Mouse (Mus musculus): ENCODE measurements around the gene Dcaf17. TPM values are rescaled to one million over a fixed set of nuclear protein-coding genes. Genes with fewer than 3 reads are reported as not detected.

Dcaf17 gene
- polyA plus RNA-seq, 1 experiment from 2014 or later: 32.7 TPM

DNA sequence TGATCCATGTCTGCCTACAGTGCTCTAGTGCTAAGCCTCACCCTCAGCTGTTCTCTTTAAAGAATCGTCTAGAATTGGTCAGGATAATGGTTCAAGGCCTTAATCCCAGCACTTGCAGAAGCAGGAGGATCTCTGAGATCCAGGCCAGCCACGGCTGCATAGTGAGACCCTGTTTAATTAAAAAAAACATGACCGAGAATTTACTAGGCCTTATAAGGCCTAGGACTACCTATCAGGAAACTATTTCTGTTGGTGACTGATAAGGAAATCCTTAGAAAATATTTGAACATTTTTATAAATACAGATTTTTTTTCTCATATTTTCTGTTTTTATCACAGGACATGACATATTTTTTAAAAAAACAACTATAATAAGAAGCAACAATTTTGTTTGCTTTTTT lies 18.2 kb downstream of the Dcaf17 start:
- Histone ChIP-seq H3K9me3 (no peaks in the 10 kb centered on the region), H3K27ac (replicated peaks) (no peak overlapping the region), H3K4me3 (no peak overlapping the region), H3K27me3 (no peaks in the 10 kb centered on the region), H3K9ac (no peak overlapping the region), H3K36me3 (peaks cover 24% of the 10 kb centered on the region), H3K4me1 (replicated peaks) (no peaks in the 10 kb centered on the region), H3K4me2 (no peak overlapping the region)
- ATAC-seq (ENCODE audit: low read depth): no peak
- 84% methylated on average over 3 of the region's 3 CpGs for WGBS

DNA sequence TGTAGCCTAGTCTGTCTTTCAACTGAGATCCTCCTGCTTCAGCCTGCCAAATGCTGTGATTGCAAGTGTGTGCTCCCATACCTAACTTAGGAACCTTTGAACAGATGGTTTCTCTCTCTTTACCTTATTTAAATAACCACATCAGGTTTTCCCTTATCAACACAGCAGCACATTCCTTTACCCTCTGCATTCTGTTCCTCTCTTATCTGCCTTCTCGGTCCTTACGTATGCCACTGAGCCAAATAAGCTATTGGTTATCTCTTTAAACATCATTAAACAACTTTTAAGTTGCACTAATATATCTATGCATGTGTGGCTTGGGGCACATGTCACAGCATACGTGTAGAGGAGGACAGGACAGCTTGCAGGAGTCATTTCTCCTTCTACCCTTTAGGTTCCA lies 18.7 kb downstream of the Dcaf17 start:
- ATAC-seq (ENCODE audit: low read depth): no peak
- H3K27me3 ChIP-seq: no peaks in the 10 kb centered on the region
- peaks cover 24% of the 10 kb centered on the region for H3K36me3 ChIP-seq
- 95% methylated on average over 3 of the region's 3 CpGs for WGBS
- no peaks in the 10 kb centered on the region for H3K9me3 ChIP-seq
- H3K27ac ChIP-seq (replicated peaks): no peak overlapping the region
- no peak overlapping the region for H3K4me3 ChIP-seq
- H3K9ac ChIP-seq: no peak overlapping the region
- H3K4me2 ChIP-seq: no peak overlapping the region
- H3K4me1 ChIP-seq (replicated peaks): no peaks in the 10 kb centered on the region

DNA sequence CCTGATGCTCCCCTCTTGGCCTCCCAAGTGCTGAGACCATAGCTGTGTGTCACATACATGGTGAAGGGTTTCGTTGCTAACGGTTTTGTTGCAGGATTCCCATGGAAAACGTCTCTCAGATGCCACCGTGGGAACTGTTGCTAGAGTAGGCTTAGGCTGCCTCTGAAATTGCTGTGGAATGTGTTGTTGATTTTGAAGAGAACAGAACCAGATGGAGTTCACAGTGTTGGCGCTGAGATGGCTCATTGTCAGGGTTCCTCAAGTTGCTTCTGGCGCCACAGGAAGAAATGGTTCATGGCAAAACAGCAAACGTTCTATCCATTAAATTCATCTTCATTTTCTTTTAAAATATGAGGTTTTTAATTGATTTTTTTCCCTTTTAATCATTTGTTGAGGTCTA lies 27.3 kb downstream of the Dcaf17 start:
- H3K4me1 ChIP-seq (replicated peaks): no peaks in the 10 kb centered on the region
- WGBS: 90% methylated on average over 7 of the region's 7 CpGs
- no peak overlapping the region for H3K9ac ChIP-seq
- H3K27ac ChIP-seq (replicated peaks): no peak overlapping the region
- H3K9me3 ChIP-seq: no peaks in the 10 kb centered on the region
- peaks cover 52% of the 10 kb centered on the region for H3K36me3 ChIP-seq
- no peak overlapping the region for H3K4me3 ChIP-seq
- H3K27me3 ChIP-seq: no peaks in the 10 kb centered on the region
- ATAC-seq (ENCODE audit: low read depth): no peak
- no peak overlapping the region for H3K4me2 ChIP-seq

DNA sequence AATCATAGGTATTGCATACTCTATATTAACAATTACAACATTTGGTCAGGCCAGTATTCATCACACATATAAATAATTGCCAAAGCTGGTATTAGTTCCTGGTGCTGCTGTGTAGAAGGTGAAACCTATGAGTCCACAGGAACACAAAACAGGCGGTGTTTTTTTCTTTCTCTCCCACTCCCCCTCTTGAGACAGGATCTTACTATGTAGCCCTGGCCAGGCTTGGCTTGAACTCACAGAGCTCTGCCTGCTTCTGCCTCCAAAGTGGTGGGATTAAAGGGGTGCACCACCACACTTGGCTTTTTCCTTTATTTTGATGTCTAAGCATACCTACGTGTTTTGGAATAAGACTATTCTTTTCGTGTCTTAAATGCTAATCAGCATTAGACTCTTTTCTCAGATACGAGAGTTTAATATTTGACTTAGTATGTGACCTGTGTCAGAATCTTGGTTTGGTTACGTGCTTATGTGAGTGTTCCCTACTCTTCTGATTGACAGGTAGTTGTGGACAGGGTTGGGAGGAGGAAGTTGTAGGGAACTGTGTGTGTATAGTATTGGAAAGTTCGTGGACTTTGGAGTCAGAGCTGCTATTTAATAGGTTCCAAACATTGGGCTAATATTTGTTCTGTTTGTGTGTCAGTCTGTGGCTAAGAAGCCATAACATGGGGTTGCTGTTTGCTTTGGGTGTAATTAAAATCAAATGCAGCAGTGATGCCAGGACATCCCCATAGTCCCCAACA lies 28.5 kb downstream of the Dcaf17 start:
- WGBS: 95% methylated on average over 6 of the region's 6 CpGs
- no peaks in the 10 kb centered on the region for H3K27me3 ChIP-seq

DNA sequence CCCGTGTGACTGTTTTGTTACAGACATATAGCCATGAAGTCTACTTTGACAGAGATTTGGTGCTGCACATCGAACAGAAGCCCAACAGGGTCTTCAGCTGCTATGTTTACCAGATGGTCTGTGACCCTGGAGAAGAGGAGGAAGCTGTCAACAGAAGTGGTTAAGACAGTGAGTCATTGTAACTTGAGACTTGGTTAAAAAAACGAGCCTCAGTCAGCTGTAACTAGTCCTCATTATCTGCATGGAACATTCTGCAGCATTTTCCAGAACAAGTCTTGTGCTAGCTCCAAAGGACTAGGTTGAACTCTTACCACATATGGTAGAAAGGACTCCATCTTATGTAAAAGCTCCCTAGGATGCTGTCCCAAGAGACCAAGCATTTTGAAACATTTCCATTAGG lies 34.6 kb downstream of the Dcaf17 start:
- H3K36me3 ChIP-seq: peaks cover 62% of the 10 kb centered on the region
- WGBS: 71% methylated on average over 3 of the region's 3 CpGs
- H3K9ac ChIP-seq: no peak overlapping the region

More for the DNA sequence above, 28.5 kb downstream of the Dcaf17 start:
- Histone ChIP-seq H3K9ac (no peak overlapping the region), H3K4me3 (no peak overlapping the region), H3K27ac (replicated peaks) (no peak overlapping the region), H3K4me2 (no peak overlapping the region), H3K4me1 (replicated peaks) (no peaks in the 10 kb centered on the region), H3K9me3 (no peaks in the 10 kb centered on the region), H3K36me3 (peaks cover 64% of the 10 kb centered on the region)
- no peak for ATAC-seq (ENCODE audit: low read depth)

DNA sequence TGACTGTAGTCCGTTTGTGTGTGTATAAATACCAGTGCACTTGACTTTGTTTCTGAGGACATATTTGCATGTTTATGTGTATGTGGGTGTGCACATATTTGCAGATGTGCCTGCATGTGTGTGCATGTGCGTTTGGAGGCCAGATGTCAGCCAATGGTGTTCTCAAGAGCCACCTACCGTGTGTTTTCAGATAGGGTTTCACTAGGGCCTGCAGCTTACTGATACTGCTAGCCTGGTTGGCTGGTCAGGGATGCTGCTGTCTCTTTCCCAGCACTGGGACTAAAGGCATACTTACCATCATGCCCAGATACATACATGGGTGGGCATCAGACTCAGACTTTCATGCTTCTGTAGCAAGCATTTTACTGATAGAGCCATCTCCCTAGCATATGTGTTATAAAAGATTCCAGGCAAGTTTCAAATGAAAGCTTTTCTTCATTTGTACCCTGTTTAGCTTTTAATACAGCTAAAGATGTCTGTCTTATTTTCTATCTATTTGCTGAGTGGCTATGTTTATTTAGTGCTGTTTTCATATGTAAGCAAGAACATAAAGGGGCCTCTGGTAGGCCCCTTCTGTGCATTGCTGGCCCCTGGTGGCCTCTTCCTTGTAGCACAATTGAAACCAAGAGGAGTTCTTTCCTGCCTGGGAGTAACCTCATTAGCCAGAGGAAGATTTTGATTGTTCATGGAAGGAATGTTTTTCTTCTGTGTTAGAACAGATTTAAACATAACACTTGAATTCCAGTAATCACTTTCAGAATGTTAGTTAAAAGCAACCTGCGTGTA lies 35.7 kb downstream of the Dcaf17 start:
- H3K27ac ChIP-seq (replicated peaks): no peak overlapping the region
- no peak for ATAC-seq (ENCODE audit: low read depth)
- peaks cover 59% of the 10 kb centered on the region for H3K36me3 ChIP-seq
- no peak overlapping the region for H3K4me3 ChIP-seq
- no peaks in the 10 kb centered on the region for H3K27me3 ChIP-seq
- H3K4me1 ChIP-seq (replicated peaks): no peaks in the 10 kb centered on the region
- H3K9ac ChIP-seq: no peak overlapping the region
- no peaks in the 10 kb centered on the region for H3K9me3 ChIP-seq
- 85% methylated on average over 4 of the region's 4 CpGs for WGBS
- H3K4me2 ChIP-seq: no peak overlapping the region

More for the DNA sequence above, 34.6 kb downstream of the Dcaf17 start:
- Histone ChIP-seq H3K4me2 (no peak overlapping the region), H3K4me3 (no peak overlapping the region), H3K4me1 (replicated peaks) (no peaks in the 10 kb centered on the region), H3K27ac (replicated peaks) (no peak overlapping the region), H3K27me3 (no peaks in the 10 kb centered on the region), H3K9me3 (no peaks in the 10 kb centered on the region)
- ATAC-seq (ENCODE audit: low read depth): no peak

DNA sequence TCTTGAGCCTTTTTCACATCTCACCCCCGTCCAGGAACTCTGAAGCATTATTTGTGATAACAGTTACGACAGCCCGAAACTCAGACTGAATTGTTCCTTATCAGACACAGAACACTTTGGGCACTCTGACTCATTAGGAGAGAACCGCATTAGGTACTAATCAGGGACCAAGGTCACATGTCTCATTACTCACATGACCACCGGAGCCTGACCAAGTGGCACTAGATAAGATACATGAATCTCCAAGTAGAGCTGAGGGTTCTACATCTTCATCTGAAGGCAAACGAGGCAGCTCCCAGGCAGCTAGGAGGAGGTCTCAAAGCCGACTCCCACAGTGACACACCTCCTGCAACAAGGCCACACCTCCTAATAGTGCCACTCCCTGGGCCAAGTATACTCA lies 41.0 kb downstream of the Dcaf17 start:
- H3K27me3 ChIP-seq: no peaks in the 10 kb centered on the region
- no peaks in the 10 kb centered on the region for H3K9me3 ChIP-seq
- no peak for ATAC-seq (ENCODE audit: low read depth)
- peaks cover 35% of the 10 kb centered on the region for H3K36me3 ChIP-seq
- H3K4me3 ChIP-seq: no peak overlapping the region
- 83% methylated on average over 7 of the region's 7 CpGs for WGBS
- H3K4me1 ChIP-seq (replicated peaks): no peaks in the 10 kb centered on the region
- H3K9ac ChIP-seq: no peak overlapping the region
- H3K4me2 ChIP-seq: no peak overlapping the region
- H3K27ac ChIP-seq (replicated peaks): no peak overlapping the region

DNA sequence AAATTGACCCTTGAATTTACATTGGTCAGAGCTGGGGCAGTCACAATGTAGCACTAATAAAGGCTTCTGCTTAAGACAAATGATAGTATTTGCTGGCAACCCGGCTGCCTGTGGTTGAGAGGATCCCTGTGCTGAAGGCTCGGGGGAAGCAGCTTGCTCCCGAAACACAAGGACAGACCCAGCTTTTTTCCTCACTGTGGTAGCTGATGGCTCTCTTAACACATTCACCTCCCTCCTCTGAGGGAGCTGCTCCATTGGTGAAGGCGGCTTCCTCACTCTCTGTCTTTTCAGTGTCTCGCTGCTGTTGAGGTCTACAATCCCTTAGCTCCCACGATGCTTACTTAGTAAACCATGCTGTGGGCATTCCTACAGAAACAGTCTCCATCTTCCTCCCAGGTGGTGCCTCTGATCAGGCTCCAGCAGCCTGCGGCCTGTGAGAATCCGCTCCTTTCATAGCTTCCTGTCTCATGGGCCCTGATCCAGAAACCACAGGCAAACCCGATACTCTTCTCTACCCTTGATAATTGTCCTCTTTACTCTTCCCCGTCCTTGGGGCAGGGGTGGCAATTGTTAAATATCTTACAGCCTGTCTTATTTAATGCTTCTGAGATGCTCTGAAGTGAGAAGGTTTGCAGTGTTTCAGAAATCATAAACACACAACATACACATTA lies 47.6 kb downstream of the Dcaf17 start:
- Histone ChIP-seq H3K27ac (replicated peaks) (no peak overlapping the region), H3K27me3 (no peaks in the 10 kb centered on the region), H3K9ac (no peak overlapping the region), H3K36me3 (peaks cover 16% of the 10 kb centered on the region; the same call in 1 of the 2 replicates), H3K4me3 (no peak overlapping the region), H3K4me1 (replicated peaks) (no peaks in the 10 kb centered on the region), H3K9me3 (no peaks in the 10 kb centered on the region), H3K4me2 (no peak overlapping the region)
- no peak for ATAC-seq (ENCODE audit: low read depth)
- 82% methylated on average over 10 of the region's 10 CpGs for WGBS

DNA sequence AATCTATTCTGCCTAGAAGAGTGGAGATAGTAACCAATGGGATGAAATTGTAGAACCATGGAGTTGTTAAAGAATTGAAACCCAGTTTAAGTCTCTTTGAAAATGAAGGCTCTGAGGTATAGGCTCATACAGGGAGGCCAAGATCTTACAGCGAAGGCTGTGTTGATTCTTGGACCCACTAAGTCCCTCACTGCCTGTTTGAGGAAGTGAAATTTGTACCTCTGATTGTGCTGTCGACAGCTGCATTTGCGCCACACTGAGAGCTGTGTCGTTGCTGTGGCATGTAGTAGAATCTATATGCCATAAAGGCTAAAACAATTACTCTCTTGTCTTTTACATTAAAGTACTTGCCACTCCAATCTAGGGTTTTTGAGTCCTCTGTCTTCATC lies 48.2 kb downstream of the Dcaf17 start:
- H3K27me3 ChIP-seq: no peaks in the 10 kb centered on the region
- no peak overlapping the region for H3K9ac ChIP-seq
- H3K36me3 ChIP-seq: peaks cover 16% of the 10 kb centered on the region; the same call in 1 of the 2 replicates
- H3K27ac ChIP-seq (replicated peaks): no peak overlapping the region
- WGBS: 90% methylated on average over 4 of the region's 4 CpGs
- H3K9me3 ChIP-seq: no peaks in the 10 kb centered on the region
- ATAC-seq (ENCODE audit: low read depth): no peak
- no peak overlapping the region for H3K4me2 ChIP-seq
- no peaks in the 10 kb centered on the region for H3K4me1 ChIP-seq (replicated peaks)
- no peak overlapping the region for H3K4me3 ChIP-seq

DNA sequence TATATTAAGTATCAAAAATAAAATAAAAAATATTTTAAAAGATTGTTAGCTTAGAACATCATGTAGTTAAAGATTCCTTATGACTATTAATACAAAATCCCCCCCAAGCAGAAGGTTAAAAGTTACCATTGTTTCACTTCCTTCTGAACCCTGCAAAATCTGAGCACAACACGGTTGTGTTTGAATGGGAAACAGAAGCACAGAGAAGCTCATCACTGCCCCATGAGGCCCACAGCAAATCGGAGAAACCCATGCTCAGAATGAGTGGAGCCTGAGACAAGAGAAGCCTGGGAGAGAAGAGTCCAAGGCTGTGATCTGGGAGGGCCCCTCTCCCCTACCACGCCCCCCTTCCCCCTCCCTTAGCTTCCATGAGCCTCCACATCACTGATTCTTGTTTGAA lies 49.6 kb downstream of the Dcaf17 start:
- no peak overlapping the region for H3K27ac ChIP-seq (replicated peaks)
- WGBS: 75% methylated on average over 3 of the region's 3 CpGs

DNA sequence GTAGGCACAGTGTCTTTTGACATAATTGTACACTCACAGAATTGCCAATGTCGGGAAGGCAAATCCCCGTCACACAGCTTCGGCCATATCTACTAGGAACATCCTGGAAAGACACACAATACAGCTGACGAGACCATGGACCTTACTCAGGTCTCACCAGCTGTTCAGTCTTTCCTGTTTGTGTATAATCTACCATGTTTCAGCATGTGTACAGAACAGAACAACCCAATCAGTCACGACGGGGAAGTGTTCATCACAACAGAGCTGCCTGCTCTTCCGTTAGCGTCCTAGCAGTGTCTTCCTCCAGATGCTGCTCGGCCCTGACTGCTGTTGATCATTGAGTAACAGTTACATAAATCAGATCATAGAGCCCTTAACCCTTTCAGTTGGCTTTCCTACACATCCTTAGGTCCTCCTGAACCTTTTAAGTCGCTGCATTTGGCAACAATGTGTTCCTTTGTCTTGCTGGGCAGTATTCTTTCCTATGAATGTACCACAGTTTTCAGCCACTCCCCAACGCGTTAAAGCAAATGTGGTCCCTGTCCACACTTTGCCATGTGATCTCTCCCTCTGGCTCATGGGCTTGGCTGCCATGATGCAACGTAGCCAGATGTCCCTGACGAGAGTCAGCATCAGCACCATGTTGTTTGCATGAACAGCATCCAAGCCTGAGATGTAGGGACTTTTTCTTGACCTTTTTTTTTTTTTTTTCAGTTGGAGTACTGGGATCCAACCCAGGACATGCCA lies 50.5 kb downstream of the Dcaf17 start:
- Histone ChIP-seq H3K27me3 (no peaks in the 10 kb centered on the region), H3K9ac (no peak overlapping the region), H3K4me3 (no peak overlapping the region), H3K4me2 (no peak overlapping the region), H3K27ac (replicated peaks) (no peak overlapping the region), H3K9me3 (no peaks in the 10 kb centered on the region), H3K36me3 (peaks cover 7% of the 10 kb centered on the region; the same call in 1 of the 2 replicates), H3K4me1 (replicated peaks) (no peaks in the 10 kb centered on the region)
- no peak for ATAC-seq (ENCODE audit: low read depth)
- 85% methylated on average over 14 of the region's 14 CpGs for WGBS

More for the DNA sequence above, 49.6 kb downstream of the Dcaf17 start:
- no peaks in the 10 kb centered on the region for H3K4me1 ChIP-seq (replicated peaks)
- no peak overlapping the region for H3K4me3 ChIP-seq
- H3K27me3 ChIP-seq: no peaks in the 10 kb centered on the region
- H3K4me2 ChIP-seq: no peak overlapping the region
- peaks cover 10% of the 10 kb centered on the region; the same call in 1 of the 2 replicates for H3K36me3 ChIP-seq
- H3K9ac ChIP-seq: no peak overlapping the region
- no peak for ATAC-seq (ENCODE audit: low read depth)
- no peaks in the 10 kb centered on the region for H3K9me3 ChIP-seq

DNA sequence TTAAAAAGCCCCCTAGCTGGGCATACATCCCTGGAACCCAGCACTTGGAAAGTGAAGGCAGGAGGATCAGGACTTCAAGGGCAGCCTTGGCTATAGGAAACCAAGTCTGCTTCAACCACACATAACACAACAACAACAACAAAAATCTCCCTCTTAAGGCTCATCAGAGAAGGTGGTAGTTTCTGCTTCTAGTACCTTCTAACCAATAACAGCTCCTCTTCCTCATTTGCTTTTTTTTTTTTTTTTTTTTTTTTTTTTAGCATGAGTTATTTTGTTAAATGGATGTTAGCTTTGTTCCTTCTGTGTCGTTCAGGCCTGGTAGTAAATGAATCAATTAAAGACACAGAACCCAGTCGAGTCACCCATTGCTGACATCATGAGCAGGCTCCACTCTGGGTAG lies 52.1 kb downstream of the Dcaf17 start:
- H3K4me3 ChIP-seq: no peak overlapping the region
- no peak overlapping the region for H3K4me2 ChIP-seq
- no peaks in the 10 kb centered on the region for H3K9me3 ChIP-seq
- no peak overlapping the region for H3K27ac ChIP-seq (replicated peaks)
- no peaks in the 10 kb centered on the region for H3K27me3 ChIP-seq
- no peak for ATAC-seq (ENCODE audit: low read depth)
- WGBS: 64% methylated on average over 2 of the region's 2 CpGs
- no peaks in the 10 kb centered on the region for H3K4me1 ChIP-seq (replicated peaks)
- H3K9ac ChIP-seq: no peak overlapping the region
- no peaks in the 10 kb centered on the region for H3K36me3 ChIP-seq
